Mouse (Mus musculus) limb, embryonic 14.5 days (tissue): ENCODE data around the gene Rad51b. TPM values are rescaled to one million over a fixed set of nuclear protein-coding genes. Genes with fewer than 3 reads are reported as not detected.

Experiments
- ATAC-seq: fragments of 200-750 bp; cut with Nextera tagmentation; 2 replicates; pipeline ENCODE4 v1.8.0; 2017; ENCODE audit warnings: low read depth, moderate number of reproducible peaks, moderate TSS enrichment; ENCODE audit not compliant: low FRiP score
- DNase-seq: peaks from one replicate; pipeline ENCODE4 v3.0.0-alpha.2; 2015; ENCODE audit warnings: low spot score
- H3K27ac ChIP-seq: fragments of 300-500 bp; sonication (generic); replicated peaks from 2 replicates; pipeline ENCODE4 v1.5.1; 2014; ENCODE audit warnings: low read depth, mild to moderate bottlenecking, low read length, moderate library complexity, mixed read lengths
- H3K27me3 ChIP-seq: fragments of 300-500 bp; sonication (generic); 2 replicates; pipeline ENCODE4 v1.6.1; 2014; ENCODE audit warnings: low read length, mixed read lengths; ENCODE audit not compliant: control insufficient read depth, insufficient read depth
- H3K36me3 ChIP-seq: fragments of 300-500 bp; sonication (generic); 2 replicates; pipeline ENCODE4 v1.6.1; 2014; ENCODE audit warnings: mild to moderate bottlenecking, low read length, moderate library complexity, mixed read lengths; ENCODE audit not compliant: control insufficient read depth, insufficient read depth
- H3K4me1 ChIP-seq: fragments of 300-500 bp; sonication (generic); 2 replicates; pipeline ENCODE4 v1.6.1; 2014; ENCODE audit warnings: antibody characterized with exemption, low read length, mixed read lengths; ENCODE audit not compliant: control insufficient read depth, insufficient read depth
- H3K4me2 ChIP-seq: fragments of 300-500 bp; sonication (generic); replicated peaks from 2 replicates; pipeline ENCODE4 v1.6.1; 2014; ENCODE audit warnings: low read depth, mild to moderate bottlenecking, low read length, moderate library complexity; ENCODE audit not compliant: severe bottlenecking
- H3K4me3 ChIP-seq: fragments of 300-500 bp; sonication (generic); replicated peaks from 2 replicates; pipeline ENCODE4 v1.5.1; 2014; ENCODE audit warnings: low read length
- H3K9ac ChIP-seq: fragments of 300-500 bp; sonication (generic); 2 replicates; pipeline ENCODE4 v1.6.1; 2014; ENCODE audit warnings: mild to moderate bottlenecking, low read depth, low read length, moderate library complexity; ENCODE audit not compliant: severe bottlenecking
- H3K9me3 ChIP-seq: fragments of 300-500 bp; sonication (generic); 2 replicates; pipeline ENCODE4 v1.6.1; 2016; ENCODE audit warnings: low read length; ENCODE audit not compliant: control insufficient read depth
- POLR2A ChIP-seq: fragments of 200-500 bp; IDR thresholded peaks from 2 replicates; pipeline ENCODE4 v1.8.0; 2012; ENCODE audit warnings: inconsistent platforms, mild to moderate bottlenecking, moderate library complexity, borderline replicate concordance; ENCODE audit not compliant: insufficient read depth, insufficient read length; ENCODE audit errors: extremely low read depth
- WGBS: fragments of 180-500 bp; shearing (Covaris S2); extraction: QIAGEN DNeasy Blood & Tissue Kit; methylation state at CpG from one replicate; pipeline ENCODE4 v1.1.7; 2014; 5-methylcytosine and 5-hydroxymethylcytosine counted together
- polyA plus RNA-seq, 2 experiments: library from polyadenylated mRNA; depleted of rRNA in 1 of 2; stranded (reverse) in 1 of 2; unstranded in 1 of 2; fragments of >200 nt; fragmentation: Nextera tagmentation in 1 of 2; extraction: Ambion mirVana in 1 of 2; gene quantifications; 2 replicates each; pipeline versions ENCODE4 v1.2.1 to v1.2.3; 2012 to 2014

Rad51b gene
- polyA plus RNA-seq, 2 experiments = 3.2 to 5.7 TPM

DNA sequence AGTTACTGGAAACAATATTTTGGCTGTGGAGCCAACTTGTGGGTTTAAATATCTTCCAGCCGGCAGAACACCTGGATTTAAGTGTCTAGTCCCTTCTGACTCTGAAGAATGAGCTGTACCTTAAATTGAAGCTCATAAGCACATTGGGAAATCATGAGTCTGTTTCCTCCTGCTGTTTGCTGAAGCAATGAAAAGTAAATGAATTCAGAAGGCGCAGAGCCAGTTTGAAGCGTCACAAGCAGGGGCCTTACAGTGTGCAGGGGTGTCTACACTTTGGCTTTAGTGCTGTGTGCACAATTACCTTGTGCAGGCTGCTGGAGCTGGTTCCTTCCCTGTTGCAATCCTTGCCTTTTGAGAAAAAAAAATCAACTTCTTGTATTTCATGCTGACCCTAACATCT, 305.6 kb downstream of the Rad51b start:
- H3K27ac ChIP-seq = peak overlapping the region; percentile 59; the same call in 1 of the 2 replicates
- 20% methylated on average over 3 of the region's 3 CpGs for WGBS
- peak; percentile 51 for ATAC-seq
- H3K9ac ChIP-seq = no peak overlapping the region
- no peaks in the 10 kb centered on the region for H3K36me3 ChIP-seq
- H3K4me2 ChIP-seq = no peak overlapping the region
- H3K4me1 ChIP-seq = peaks cover 35% of the 10 kb centered on the region
- no peaks in the 10 kb centered on the region for H3K9me3 ChIP-seq
- no peak for TF ChIP-seq POLR2A
- no peaks in the 10 kb centered on the region for H3K27me3 ChIP-seq
- DNase-seq = peak; percentile 76
- no peak overlapping the region for H3K4me3 ChIP-seq

DNA sequence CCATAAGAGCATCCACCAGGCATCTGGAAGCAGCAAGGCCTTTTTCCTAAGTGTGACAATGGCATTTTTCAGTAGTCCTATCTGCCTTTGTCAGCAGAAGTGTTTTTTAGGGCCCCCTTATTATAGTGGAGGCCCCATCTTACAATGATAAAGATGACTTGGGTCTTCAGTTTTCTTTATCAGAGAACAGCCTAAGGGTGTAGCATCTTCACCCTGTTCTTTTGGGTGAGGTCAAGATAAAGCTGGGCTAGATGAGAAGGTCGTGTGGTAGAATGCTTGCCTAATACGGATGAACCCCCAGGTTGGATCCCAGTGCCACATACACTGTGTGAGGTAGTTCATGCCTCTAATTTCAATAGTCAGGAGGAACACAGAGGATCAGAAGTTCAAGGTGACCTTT, 307.8 kb downstream of the Rad51b start:
- H3K27me3 ChIP-seq = no peaks in the 10 kb centered on the region
- 78% methylated on average over 2 of the region's 2 CpGs for WGBS
- no peaks in the 10 kb centered on the region for H3K36me3 ChIP-seq
- no peaks in the 10 kb centered on the region for H3K9me3 ChIP-seq
- TF ChIP-seq POLR2A = no peak
- ATAC-seq (no peak), DNase-seq (no peak)
- H3K4me1 ChIP-seq = peaks cover 24% of the 10 kb centered on the region
- H3K9ac ChIP-seq = no peak overlapping the region
- no peak overlapping the region for H3K27ac ChIP-seq
- no peak overlapping the region for H3K4me2 ChIP-seq
- no peak overlapping the region for H3K4me3 ChIP-seq

DNA sequence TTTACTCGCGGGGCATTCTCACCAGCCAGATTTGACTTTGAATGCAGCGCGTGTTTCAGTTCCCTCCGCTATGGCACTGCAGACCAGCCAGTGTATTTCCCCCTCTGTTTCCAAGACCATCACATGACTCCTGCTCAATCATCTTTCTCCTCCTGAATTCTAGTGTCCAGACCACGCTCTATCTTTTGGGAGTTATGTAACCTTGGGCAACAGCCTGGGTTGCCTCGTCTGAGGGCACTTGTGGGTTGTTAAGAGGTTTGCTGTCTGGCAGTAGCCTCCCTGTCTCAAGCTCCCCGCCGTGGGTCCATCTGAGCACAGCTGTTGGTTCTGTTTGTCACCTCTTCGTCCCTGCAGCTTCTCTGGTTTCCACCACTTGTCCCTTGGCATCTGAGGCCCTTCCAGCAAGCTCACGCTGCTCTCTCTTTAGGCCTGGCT, 309.1 kb downstream of the Rad51b start:
- no peak overlapping the region for H3K4me3 ChIP-seq
- H3K9ac ChIP-seq = no peak overlapping the region
- WGBS = 86% methylated on average over 11 of the region's 11 CpGs
- no peak overlapping the region for H3K27ac ChIP-seq
- DNase-seq (no peak), ATAC-seq (no peak)
- no peaks in the 10 kb centered on the region for H3K27me3 ChIP-seq
- peaks cover 20% of the 10 kb centered on the region for H3K4me1 ChIP-seq
- H3K9me3 ChIP-seq = no peaks in the 10 kb centered on the region
- TF ChIP-seq POLR2A = no peak
- H3K4me2 ChIP-seq = no peak overlapping the region
- H3K36me3 ChIP-seq = no peaks in the 10 kb centered on the region

- ATAC-seq (no peak), DNase-seq (no peak)
- WGBS = 83% methylated on average over 8 of the region's 8 CpGs
- TF ChIP-seq POLR2A = no peak
- Histone ChIP-seq H3K27ac (no peak overlapping the region), H3K9me3 (no peaks in the 10 kb centered on the region), H3K4me1 (peaks cover 28% of the 10 kb centered on the region), H3K36me3 (no peaks in the 10 kb centered on the region), H3K4me3 (no peak overlapping the region), H3K27me3 (no peaks in the 10 kb centered on the region), H3K9ac (no peak overlapping the region), H3K4me2 (no peak overlapping the region)
Observed at GRCm38 (mm10) chr12:79609399-79610010, 312.4 kb downstream of the Rad51b start.

GRCm38 (mm10) chr12:79610511-79611103, 313.5 kb downstream of the Rad51b start:
- DNase-seq (peak; percentile 52), ATAC-seq (no peak)
- no peaks in the 10 kb centered on the region for H3K27me3 ChIP-seq
- no peak overlapping the region; the same call in 1 of the 2 replicates for H3K27ac ChIP-seq
- H3K36me3 ChIP-seq = no peaks in the 10 kb centered on the region
- H3K9me3 ChIP-seq = no peaks in the 10 kb centered on the region
- H3K4me3 ChIP-seq = no peak overlapping the region
- H3K4me1 ChIP-seq = peaks cover 34% of the 10 kb centered on the region
- no peak overlapping the region for H3K9ac ChIP-seq
- 63% methylated on average over 6 of the region's 6 CpGs for WGBS
- no peak for TF ChIP-seq POLR2A
- no peak overlapping the region for H3K4me2 ChIP-seq
